Mouse (Mus musculus) ES-Bruce4 (cell line): ENCODE measurements at regions not wholly inside any gene's neighbourhood (a gene's known extent, or its start where the extent isn't known, plus 50 kb on each side); places are given as distances from the start of the nearest gene placed in this dataset.

Experiments used
- CTCF ChIP-seq: IDR thresholded peaks from one replicate; pipeline ENCODE4 v1.8.1; 2011; ENCODE audit warnings: low read depth, low read length
- EP300 ChIP-seq: IDR thresholded peaks from 2 replicates; pipeline ENCODE4 v1.6.1; 2011; ENCODE audit warnings: low read depth, low read length; ENCODE audit not compliant: insufficient read depth
- POLR2A ChIP-seq: IDR thresholded peaks from one replicate; pipeline ENCODE4 v1.8.1; 2011; ENCODE audit warnings: low read length; ENCODE audit not compliant: insufficient read depth

GRCm38 (mm10) chr1:108576806-108577205 is 987.0 kb downstream of the Serpinb8 start:
- TF ChIP-seq POLR2A (no peak), CTCF (no peak), EP300 (no peak)
